Mouse (Mus musculus): ENCODE measurements around the gene Rin1. TPM values are rescaled to one million over a fixed set of nuclear protein-coding genes. Genes with fewer than 3 reads are reported as not detected.

The Rin1 gene
- polyA plus RNA-seq, 1 experiment = 1.0 TPM

DNA sequence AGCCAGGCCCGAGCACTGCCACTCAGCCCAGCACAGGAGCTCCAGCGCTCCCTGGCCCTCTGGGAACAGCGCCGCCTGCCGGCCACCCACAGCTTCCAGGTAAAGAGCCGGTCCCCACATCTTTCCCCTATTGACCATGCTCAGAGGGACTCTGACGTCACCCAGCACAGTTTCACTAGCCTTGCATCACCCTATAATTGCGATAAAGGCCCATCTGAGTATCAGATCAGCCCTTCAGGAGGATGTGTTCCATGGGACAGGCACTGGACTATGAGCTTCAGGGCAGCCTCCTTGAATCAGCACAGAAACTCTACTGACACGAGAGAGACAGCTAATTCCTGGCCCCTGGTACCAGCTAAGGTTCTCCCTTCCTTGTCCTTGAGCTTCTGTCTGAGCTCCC lies 3.6 kb downstream of the Rin1 start:
- TF ChIP-seq CTCF (IDR thresholded peaks at IDR 0.05; ENCODE audit: low read depth, low read length) (peak; percentile 53), POLR2A (IDR thresholded peaks at IDR 0.05; ENCODE audit: borderline replicate concordance, low read depth, low read length) (no peak)
- peaks cover 19% of the 10 kb centered on the region for H3K4me1 ChIP-seq (ENCODE audit: control insufficient read depth, insufficient read depth, low read length)
- no peak overlapping the region for H3K4me3 ChIP-seq (ENCODE audit: insufficient read depth, low read length)
- H3K27ac ChIP-seq (ENCODE audit: insufficient read depth, low read depth, low read length) = no peak overlapping the region

DNA sequence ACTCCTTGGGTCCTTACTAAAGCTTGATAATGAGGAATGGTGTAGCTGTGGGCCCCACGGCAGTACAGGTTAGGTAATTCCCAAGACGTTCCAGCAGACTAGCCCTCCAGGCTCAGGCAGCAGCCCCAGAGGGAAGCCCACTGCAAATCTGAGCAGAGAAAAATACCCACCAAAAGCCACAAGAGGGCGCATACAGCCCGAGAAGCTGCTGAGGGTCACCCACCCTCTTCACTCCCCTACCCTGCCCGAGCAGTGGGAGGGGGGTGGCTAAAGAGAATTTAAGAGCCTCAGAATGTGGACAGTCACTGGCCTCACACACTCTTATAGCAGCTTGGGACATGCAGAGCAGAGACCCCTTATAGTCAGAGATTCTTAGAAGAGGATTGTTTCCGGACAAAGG lies 6.0 kb downstream of the Rin1 start:
- H3K27ac ChIP-seq (ENCODE audit: insufficient read depth, low read depth, low read length) = no peak overlapping the region
- TF ChIP-seq POLR2A (IDR thresholded peaks at IDR 0.05; ENCODE audit: borderline replicate concordance, low read depth, low read length) (no peak), CTCF (IDR thresholded peaks at IDR 0.05; ENCODE audit: low read depth, low read length) (peak; percentile 83)
- H3K4me1 ChIP-seq (ENCODE audit: control insufficient read depth, insufficient read depth, low read length) = no peaks in the 10 kb centered on the region
- H3K4me3 ChIP-seq (ENCODE audit: insufficient read depth, low read length) = no peak overlapping the region

DNA sequence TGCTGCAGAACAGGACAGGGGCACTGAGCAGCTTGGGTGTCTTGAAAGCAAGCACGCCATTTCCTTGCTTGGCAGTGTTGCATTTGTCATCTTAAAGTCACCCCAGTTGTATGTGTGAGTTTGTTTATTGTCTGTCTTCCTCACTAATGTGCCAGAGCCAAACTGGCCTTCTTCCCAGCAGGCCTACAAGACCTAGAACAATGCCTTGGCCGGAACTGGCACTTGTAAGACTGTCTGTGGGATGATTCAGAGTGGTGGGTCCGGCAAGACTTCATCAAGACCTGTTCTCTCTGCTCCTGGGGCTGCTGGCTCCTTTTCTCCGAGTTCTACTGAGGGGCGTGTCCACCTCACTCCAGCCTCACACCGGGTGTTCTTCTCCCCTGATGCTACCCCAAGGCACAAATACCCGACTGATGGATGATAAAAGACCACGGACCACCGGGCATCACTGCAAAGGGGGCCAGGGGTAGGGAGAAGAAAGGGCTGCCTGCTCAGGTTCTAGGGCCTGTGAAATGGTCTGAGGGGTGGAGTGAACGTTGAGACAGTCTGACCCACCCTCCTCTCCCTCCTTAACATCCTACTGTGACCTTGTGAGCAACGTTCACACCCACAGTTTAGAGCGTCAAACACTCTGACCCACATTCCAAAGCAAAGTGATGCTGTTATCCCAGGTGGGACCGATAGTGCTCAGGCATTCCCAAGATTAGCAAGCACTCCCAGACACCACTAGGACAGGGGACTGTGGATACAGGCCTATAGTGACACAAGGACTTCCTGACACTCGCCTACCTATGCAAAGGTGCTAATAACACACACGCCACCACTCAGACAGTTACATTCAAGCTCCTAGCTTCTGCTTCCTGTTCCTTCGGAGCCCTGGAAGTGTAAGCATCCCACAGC lies 7.8 kb downstream of the Rin1 start:
- no peak overlapping the region for H3K27ac ChIP-seq (ENCODE audit: insufficient read depth, low read depth, low read length)
- H3K4me3 ChIP-seq (ENCODE audit: insufficient read depth, low read length) = no peak overlapping the region
- no peak for TF ChIP-seq POLR2A (IDR thresholded peaks at IDR 0.05; ENCODE audit: borderline replicate concordance, low read depth, low read length)
- TF ChIP-seq CTCF (IDR thresholded peaks at IDR 0.05; ENCODE audit: low read depth, low read length) = no peak
- no peaks in the 10 kb centered on the region for H3K4me1 ChIP-seq (ENCODE audit: control insufficient read depth, insufficient read depth, low read length)

DNA sequence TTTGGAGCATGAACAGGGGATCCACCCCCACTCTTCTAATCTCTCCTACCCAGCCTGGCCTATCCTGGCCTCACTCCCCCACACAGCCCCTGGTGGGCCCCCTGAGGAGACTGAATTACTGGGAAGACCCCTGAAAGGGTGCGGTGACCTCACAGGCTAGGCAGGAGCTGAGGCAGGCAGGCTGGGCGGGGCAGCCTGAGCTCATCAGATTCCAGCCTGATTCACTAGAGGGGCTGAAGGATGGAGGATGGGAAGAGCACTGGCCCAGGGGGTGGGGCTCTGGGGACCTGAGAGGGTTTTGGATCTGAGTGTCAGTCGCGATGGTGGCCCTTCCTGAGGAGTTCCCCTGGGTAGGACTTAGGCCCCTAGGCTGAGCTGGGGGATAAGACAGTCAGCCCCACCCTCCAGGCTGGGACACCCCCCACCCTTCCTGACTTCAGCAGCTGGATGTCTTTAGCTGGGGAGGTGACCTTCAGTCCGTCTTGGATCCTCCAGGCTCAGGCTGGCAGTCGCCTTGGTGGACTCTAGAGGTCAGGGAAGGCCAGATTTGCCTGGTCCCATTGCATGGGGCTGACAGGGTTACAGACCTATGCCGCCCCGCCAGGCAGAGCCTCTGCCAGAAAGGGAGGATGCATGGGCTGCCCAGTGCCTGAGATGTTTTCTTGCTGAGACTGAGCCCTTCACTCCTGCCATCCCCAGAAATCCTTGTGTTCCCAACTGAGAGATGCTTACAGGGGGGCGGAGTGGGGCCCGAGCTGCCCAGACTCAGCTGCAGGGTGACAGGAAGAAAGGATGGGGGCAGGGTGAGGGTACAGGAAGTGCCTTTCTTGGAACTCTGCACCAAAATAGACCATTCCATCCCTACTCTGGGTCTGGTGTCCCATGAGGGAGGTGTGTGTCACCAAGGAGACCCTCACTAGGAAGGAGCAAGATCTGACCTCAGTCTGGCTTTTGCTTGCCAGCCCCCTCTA lies 8.8 kb downstream of the Rin1 start:
- H3K4me1 ChIP-seq (ENCODE audit: control insufficient read depth, insufficient read depth, low read length) = no peaks in the 10 kb centered on the region
- H3K27ac ChIP-seq (ENCODE audit: insufficient read depth, low read depth, low read length) = no peak overlapping the region

DNA sequence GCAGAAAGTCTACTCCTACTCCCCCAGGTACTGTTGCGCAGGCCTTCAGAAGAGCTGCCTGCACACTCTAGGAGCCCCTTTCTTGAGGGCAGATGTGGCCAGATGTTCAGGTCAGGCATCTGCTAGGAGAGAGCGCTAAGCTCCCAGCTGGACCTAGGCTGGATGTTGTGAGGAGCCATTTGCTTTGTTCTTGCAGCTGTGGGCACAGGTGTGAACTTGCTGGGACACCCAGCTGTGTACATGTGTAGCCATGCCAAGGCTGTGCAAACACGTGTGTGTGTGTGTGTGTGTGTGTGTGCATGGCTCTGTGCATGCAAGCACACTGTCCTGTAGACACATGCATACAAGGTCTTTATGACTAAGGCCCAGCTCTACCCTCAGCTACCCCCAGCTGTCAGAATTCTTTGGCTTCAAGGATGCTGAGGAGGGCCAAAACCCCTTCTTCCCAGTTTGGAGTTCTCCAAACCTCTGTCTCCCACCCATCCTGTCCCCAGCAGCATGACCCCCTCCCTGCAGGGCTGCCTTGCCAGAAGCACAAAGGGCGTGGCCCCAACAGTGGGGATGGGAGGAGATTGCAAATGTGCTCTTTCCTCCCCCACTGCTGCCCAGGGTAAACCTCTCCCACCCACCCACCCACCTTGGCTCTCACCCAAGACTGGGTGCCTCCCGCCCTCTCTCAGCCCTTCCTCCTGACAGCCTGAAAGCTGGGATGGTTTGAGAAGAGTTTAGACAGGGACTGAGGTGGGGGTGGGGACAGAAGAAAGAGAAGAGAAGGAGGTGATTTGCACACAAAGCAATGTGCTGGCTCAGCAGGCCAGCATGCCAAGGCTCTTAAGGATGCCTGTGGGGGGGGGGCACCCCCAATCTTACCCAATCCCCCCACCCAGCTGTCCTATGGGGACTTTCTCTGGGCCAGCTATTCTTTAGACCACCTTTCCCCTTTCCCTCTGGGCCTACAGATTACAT lies 10.4 kb downstream of the Rin1 start:
- H3K4me1 ChIP-seq (ENCODE audit: control insufficient read depth, insufficient read depth, low read length) = no peaks in the 10 kb centered on the region
- no peak overlapping the region for H3K4me3 ChIP-seq (ENCODE audit: insufficient read depth, low read length)
- no peak overlapping the region for H3K27ac ChIP-seq (ENCODE audit: insufficient read depth, low read depth, low read length)
- TF ChIP-seq CTCF (IDR thresholded peaks at IDR 0.05; ENCODE audit: low read depth, low read length) = no peak
- no peak for TF ChIP-seq POLR2A (IDR thresholded peaks at IDR 0.05; ENCODE audit: borderline replicate concordance, low read depth, low read length)

More for the DNA sequence above, 8.8 kb downstream of the Rin1 start:
- no peak overlapping the region for H3K4me3 ChIP-seq (ENCODE audit: insufficient read depth, low read length)
- TF ChIP-seq POLR2A (IDR thresholded peaks at IDR 0.05; ENCODE audit: borderline replicate concordance, low read depth, low read length) (no peak), CTCF (IDR thresholded peaks at IDR 0.05; ENCODE audit: low read depth, low read length) (no peak)

DNA sequence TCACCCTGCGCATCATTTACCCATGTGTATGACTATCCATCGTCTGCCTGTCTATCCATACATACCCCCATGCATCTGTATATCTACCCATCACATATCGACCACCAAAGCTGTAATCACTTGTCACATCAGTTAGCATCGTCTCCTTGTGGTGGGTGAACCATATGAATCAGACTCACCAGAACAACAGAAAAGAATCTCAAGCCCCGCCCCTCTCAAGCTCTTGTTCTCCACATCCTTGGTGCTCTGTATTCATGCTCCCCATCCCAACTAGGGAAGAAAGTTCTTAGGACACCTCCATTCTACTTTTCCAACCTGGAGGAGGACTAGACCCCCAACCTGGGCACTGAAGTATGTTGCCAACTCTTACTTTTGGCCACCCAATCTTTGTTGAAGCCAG lies 11.8 kb downstream of the Rin1 start:
- Histone ChIP-seq H3K4me1 (ENCODE audit: control insufficient read depth, insufficient read depth, low read length) (no peaks in the 10 kb centered on the region), H3K4me3 (ENCODE audit: insufficient read depth, low read length) (no peak overlapping the region), H3K27ac (ENCODE audit: insufficient read depth, low read depth, low read length) (no peak overlapping the region)
- TF ChIP-seq CTCF (IDR thresholded peaks at IDR 0.05; ENCODE audit: low read depth, low read length) = no peak
- no peak for TF ChIP-seq POLR2A (IDR thresholded peaks at IDR 0.05; ENCODE audit: borderline replicate concordance, low read depth, low read length)

DNA sequence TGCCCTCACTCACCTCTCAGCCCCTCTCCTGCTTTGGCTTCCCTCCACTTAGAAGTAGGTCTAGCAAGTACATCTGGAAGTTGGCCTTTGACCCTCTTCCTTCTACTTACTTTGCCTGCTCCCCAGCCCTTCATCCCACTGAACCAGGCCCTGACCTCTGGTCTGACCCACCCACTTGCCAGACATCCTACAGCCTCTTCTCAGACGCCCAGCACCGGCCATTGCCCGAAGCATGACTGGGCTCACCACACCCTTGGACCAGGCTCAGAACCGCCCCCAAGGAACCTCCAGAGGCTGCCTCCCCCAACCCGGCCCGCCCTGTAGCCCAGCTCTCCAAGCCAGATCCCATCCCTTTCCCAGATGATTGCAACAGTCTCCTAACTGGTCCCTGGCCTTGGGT lies 12.2 kb downstream of the Rin1 start:
- TF ChIP-seq CTCF (IDR thresholded peaks at IDR 0.05; ENCODE audit: low read depth, low read length) (no peak), POLR2A (IDR thresholded peaks at IDR 0.05; ENCODE audit: borderline replicate concordance, low read depth, low read length) (no peak)
- no peaks in the 10 kb centered on the region for H3K4me1 ChIP-seq (ENCODE audit: control insufficient read depth, insufficient read depth, low read length)
- no peak overlapping the region for H3K27ac ChIP-seq (ENCODE audit: insufficient read depth, low read depth, low read length)
- H3K4me3 ChIP-seq (ENCODE audit: insufficient read depth, low read length) = no peak overlapping the region

DNA sequence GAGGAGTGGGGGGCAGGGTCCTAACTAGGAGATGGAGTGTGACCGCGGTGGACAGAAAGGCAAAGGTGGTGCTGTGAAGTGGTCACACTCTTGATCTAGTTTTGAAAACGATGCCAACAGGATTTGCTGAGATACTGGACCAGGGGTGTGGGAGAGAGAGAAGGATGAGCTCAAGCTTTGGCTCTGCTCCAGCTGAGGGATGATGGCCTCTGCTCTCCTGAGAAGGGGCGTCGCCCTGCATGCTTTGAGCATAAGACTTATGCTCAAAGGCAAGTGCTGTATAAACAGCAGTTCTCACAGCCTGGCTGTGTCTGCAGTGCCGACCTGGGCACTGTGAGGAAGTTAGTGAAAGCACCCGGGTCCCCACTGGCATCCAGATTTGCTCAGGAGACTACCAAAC lies 14.8 kb downstream of the Rin1 start:
- no peak overlapping the region for H3K27ac ChIP-seq (ENCODE audit: insufficient read depth, low read depth, low read length)
- H3K4me1 ChIP-seq (ENCODE audit: control insufficient read depth, insufficient read depth, low read length) = no peaks in the 10 kb centered on the region
- TF ChIP-seq CTCF (IDR thresholded peaks at IDR 0.05; ENCODE audit: low read depth, low read length) = no peak
- no peak for TF ChIP-seq POLR2A (IDR thresholded peaks at IDR 0.05; ENCODE audit: borderline replicate concordance, low read depth, low read length)
- H3K4me3 ChIP-seq (ENCODE audit: insufficient read depth, low read length) = no peak overlapping the region
